Mouse (Mus musculus): ENCODE results near the gene Set.
"Not testable (repeated sequence)": the region's sequence is repeated elsewhere in the genome, so short reads cannot be mapped to it uniquely, and the experiment has no call there.

The Set gene

DNA sequence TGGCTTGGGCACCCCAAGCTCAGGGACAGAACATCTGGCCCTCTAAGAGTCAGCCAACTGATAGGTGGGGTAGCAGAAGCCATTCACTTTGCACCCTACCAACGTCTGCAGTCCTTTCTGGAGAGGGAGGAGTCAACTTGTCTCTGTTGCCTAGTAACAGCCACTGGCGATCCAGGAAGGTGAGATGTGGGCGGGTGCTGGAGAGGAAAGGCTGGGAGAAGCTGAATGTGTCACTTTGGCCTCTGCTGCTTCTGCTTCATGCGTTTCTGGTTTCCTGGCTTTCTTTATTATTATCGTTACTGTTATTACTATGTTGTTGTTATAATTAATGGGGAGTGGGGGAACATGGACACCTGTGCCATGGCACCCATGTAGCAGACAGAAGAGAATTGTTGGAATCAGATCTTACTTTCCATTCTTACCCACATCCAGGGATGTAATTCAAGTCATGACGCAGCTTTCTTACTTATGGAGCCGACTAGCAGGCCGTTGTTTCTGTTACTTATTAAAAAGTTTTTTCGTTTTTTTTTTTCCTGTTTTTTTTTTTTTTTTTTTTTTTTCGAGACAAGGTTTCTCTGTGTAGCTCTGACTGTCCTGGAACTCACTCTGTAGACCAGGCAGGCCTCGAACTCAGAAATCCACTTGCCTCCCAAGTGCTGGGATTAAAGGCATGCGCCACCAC, at the start of gene Set:
Gene Set (plus strand): TSS at position 156 of the 682 bp plus-strand sequence.
- DNase-seq (ENCODE audit: low spot score in 2 of 2): no peak

DNA sequence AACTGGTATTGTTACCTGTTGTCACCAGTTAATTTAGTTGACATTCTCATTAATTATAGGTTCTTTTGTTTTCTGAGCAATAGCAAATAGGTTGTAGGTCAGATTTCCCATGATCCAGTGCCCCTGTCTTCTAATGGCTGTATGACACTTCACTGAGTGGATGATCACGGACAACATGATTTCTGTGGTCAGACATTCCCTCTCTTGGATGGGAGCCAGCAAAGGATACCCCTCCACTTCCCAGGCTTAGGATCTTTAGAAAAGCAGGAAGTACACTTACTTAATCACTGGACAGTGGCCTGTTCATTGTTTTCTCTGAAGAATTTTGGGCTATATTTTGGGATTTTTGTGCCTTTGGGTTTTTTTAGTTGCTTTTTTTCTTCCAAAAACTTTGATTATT, 48.1 kb upstream of the Set start:
- no peak for DNase-seq (ENCODE audit: low spot score in 2 of 2)

DNA sequence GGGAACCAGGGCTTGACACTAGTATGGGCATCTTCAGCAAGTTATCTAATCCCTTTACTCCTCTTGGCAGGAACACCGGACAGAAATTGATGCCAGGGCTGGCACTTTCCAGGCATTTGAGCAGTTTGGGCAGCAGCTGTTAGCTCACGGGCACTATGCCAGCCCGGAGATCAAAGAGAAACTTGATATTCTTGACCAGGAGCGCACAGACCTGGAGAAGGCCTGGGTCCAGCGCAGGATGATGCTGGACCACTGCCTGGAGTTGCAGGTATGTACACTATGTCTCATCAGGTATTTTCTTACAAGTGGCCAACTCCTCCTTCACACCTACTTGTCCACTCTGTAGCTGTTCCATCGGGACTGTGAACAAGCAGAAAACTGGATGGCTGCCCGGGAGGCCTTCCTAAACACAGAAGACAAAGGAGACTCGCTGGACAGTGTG, 46.3 kb upstream of the Set start:
- peak in 1 of 2 experiments; percentile 23 for DNase-seq (ENCODE audit: low spot score in 2 of 2)

DNA sequence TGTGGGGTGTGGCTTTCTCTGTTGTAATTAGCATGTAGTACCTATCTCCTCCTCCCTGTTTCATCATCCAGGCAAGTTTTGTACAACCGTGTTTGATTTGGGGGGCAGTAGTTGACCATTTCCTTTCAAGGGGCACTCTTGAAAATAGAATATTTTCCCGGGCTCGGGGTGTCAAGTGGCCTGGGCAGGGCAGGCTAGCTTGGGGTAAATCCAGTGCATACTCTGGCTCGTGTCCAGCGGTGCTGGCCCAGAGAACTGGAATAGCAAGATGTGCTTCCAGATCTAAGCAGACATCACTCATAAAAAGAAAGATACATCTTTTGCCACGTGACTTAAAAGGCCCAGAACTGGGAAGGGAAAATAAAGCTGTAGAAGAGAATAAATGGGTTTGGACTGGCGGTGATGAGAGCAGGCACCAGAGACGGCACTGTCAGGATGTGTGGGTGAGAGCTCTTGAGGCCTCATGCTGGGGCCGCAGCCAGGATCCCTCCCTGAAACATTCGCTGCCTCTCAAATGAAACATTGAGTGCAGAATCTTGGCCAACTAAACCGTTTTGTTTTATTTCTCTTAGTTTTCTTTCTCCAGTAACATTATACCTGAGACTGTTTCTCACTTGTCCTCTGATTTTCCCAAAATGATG, 42.7 kb upstream of the Set start:
- no peak for DNase-seq (ENCODE audit: low spot score in 2 of 2)

DNA sequence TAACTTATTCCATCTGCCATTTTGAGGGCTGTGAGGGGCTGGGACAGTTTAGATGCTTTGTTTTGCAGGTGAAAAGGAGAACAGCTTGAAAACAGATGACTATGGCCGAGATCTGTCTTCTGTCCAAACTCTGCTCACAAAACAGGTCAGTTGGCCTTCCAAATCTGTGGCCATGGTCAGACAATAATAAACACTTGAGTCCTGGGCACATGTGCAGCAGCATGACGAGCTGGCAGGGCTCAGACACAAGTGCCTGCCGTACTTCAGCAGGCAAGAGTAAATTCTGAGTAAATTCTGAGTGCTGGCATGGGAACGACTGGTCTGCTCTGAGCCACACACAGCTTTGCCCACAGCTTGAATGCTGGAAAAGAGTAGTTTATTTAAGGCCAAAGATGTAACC, 31.7 kb upstream of the Set start:
- no peak for DNase-seq (ENCODE audit: low spot score in 2 of 2)

DNA sequence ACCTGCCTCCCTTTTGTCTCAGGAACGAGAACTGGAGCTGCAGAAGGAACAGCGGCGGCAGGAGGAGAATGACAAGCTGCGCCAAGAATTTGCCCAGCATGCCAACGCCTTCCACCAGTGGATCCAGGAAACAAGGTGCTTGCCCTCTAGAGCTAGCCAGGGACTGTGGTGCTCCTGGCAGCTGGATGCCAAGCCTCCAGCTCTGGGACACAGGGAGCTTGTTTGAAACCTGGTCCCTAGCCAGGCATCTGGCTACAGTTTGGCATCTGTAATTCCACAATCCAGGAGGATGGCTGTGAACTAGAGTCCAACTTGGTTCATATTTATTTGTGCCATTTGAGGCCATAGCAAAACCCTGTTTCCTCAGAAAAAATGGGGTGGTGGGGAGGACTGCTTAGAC, 30.2 kb upstream of the Set start:
- DNase-seq (ENCODE audit: low spot score in 2 of 2): no peak

DNA sequence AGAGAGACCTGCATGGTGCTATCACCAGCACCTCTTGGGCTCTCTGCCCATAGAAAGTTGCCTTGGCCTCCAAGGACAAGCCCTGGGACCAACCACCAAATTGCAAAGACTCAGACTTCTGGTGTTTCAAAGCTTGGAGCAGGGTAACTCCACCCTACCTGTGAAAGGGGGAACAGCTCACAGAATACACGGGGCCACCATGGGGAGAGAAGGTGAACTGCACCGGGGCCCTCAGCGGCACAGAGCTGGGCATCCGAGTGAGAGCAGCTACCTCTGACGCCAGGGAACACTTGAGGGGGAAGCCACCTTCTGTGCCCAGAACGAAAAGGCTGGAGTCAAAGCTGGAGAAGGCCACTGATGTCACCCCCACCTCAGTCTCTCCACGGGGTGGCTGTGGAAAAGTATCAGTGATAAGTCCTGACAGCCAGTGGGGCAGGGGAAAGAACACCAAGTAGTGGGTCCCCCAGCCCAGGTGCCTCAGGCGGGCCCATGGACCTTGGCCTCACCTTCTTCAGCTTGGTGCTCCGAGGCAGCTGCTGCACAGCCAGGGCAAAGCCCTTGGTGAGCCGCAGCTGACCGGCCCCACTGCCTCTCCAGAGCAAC, 24.8 kb upstream of the Set start:
- no peak for DNase-seq (ENCODE audit: low spot score in 2 of 2)

DNA sequence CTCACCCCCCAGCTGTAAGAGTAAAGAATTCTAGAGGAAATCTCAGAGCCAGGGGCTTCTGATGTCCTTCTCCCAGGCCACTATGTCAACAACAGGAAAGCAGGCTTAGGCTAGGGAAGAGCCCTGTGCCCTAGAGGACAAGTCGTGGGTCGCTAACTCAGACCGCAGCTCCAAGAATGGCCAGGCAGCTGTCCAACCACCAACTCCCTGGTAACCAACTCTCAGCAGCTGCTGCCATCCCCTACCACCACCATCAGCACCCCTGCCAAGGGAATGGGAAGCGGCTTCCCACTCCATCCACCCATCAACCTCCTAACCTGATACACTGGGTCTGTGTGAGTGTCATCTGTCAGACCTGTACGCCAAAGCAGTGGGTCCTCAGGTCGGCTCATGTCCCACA, 24.2 kb upstream of the Set start:
- DNase-seq (ENCODE audit: low spot score in 2 of 2): no peak

DNA sequence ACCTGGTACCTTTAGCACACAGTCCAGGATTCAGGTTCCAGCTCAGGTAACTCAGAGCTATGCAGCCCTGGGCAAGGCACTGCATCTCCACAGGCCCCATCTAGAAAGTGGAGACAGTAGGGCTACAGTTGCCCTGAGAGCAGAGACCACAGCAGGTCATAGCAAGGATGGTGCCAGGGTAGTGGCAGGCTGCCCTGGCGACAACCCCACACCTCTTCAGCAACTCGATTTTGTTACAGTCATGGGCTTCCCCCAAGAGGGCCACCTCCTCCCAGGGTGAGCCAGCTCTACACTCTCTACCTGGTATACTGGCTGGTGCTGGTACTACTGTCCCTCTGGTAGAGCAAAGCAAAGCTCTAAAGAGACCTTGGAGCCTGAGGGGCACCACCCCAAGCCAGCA, 19.4 kb upstream of the Set start:
- no peak for DNase-seq (ENCODE audit: low spot score in 2 of 2)

DNA sequence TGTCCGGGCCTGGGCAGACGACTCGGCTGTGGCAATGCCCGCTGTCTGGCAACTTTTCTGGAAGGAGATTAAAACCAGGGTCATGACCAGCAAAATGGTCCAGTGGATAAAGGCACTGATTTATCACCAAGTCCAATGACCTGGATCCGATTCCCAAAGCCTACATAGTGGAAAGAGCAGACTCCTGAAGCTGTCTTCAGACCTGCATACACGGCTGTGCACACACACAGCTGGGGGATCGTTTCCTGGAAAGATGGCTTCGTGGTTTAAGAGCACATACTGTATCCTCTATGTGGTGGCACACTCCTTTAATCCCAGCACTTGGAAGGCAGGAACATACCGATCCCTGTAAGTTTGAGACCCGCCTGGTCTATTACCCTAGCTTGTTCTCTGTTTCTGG, 18.8 kb upstream of the Set start:
- DNase-seq (ENCODE audit: low spot score in 2 of 2): no peak

DNA sequence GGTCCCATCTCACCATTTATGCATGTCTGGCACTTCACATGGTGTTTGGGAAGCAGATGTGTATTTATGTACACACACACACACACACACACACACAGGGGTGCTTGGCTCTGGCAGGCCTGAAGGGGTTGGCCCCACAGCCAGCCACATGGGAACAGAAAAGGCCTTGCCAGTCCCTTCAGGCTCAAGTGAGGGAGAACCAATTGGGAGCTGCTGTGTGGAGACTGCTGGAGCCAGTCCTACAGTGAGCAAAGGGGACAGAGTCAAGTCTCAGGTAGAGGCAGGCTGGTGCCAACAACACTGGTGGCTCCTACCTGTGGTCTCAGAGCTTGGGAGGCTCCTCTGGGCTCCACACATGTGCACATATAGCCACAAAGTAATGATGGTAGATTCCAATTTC, 17.5 kb upstream of the Set start:
- DNase-seq (ENCODE audit: low spot score in 2 of 2): no peak

DNA sequence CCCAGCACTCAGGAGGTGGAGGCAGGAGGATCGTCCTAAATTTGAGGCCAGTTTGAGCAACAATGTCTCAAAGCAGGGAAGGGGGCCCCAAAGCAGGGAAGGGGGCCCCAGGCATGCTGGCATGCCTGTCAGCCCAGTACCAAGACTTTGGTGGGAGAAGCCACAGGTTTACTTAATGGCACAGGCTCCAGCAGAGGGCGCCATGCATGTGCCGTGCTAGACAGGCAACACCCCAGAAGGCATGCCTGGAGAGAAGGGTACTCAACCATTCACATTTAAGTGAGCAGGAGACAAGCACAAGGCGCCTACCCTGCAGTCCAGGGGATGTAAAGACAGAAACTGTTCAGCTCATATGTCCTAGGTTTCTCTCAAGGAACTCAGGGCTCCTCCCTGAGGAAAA, 14.7 kb upstream of the Set start:
- DNase-seq (ENCODE audit: low spot score in 2 of 2): peak in 1 of 2 experiments; percentile 71

DNA sequence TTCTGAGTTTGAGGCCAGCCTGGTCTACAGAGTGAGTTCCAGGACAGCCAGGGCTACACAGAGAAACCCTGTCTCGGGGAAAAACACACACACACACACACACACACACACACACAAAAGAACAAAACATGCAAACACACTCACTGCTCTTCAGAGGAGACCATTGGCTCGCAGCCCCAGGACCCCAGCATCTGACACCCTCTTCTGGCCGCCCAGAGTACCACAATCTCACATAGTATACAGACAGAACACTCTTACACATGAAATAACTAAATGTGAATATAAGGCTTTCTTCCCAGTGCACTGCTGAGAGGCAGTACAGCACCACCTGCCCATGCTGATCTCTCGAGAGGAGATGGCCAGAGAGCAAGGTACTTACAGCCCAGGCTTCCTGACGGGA, 12.6 kb upstream of the Set start:
- DNase-seq (ENCODE audit: low spot score in 2 of 2): no peak

DNA sequence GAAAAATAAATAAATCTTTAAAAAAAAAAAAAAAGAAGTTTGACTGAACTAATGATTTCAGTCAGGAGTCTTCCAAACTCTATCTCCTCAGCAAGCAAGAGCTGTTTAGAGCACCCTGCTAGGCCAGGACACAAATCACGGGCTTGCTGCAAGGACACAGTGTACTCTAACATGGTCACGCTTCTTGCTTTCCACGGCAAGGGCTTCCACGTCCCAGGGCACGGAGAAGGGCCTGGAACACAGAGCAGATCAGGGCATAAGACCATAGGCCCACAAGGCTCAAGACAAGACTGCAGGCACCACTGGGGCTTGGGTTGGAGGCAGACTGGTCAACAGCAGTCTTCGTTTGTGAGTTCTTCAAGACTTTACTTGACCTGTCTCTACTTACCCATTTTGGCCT, 10.1 kb upstream of the Set start:
- no peak for DNase-seq (ENCODE audit: low spot score in 2 of 2)

DNA sequence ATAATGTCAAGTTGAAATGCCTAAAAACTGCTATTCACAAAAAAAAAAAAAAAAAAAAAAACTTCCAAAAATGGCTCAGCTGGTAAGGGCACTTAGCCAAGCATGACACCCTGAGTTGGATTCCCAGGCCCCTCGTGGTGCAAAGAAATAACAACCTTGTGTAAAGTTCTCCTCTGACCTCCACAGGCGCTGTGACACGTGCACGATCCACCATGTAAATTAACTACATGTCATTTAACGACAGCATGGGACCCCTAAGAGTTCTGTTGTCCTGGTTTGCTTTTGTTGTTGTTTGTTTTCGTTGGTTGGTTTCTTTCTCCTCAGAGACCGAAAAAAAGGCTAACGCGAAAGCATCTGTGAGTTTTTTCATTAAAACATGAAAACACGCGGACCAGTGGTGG, 9.1 kb upstream of the Set start:
- DNase-seq (ENCODE audit: low spot score in 2 of 2): no peak

DNA sequence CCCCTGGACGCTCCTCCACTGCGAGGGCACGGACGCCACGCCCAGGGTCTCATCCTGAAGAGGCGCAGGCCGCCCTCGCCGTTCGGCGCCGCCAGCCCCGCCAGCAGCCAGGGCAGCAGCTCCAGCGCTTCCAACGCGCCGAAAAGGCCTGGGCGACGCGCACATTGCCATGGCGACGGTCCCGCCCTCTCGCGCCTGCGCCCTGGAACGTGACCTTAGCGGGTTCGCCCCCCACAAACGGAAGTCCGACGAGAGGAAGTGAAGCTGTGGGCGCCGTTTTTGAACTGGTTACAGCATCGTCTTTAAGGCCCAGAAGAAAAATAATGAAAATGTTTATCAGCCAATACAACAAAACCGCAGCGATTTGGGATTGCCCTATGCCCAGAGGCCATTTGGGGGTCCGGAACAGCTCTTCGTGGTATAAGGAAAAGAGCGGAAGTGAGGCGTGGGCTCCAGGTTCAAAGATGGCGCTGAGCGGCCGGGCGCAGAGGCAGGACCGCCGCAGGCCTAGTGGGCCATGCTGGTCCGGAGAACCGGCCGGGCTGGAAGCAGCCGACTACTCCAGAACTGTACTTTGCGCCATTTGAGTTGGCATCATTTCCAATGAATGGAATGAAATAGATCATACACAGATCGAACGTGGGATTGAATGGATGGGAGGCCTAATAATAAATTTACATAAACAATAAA, 8.3 kb upstream of the Set start, which contains the start of gene Wdr34:
Gene Wdr34 (minus strand): TSS at position 183 of the 690 bp plus-strand sequence.
- peak; percentile 92 to 96 for DNase-seq (ENCODE audit: low spot score in 2 of 2)

DNA sequence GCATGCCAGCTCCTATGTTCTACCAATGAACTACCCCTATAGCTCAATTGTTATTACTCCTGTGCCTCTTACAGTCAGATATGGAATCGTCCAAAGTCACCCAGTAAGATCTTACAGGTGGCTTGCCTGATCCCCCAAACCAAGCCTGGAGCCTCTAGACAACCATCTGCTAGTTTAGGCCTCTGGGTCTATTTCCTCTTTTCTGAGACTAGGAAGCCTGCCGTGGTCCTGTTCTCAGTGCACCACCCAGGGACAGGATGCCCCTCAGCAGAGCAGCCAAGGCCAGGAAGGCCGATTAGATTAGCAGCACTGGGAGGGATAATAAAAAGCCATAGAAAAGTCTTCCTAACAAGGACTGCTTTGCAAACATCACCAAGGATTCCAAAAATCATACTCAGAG, 7.3 kb upstream of the Set start:
- no peak for DNase-seq (ENCODE audit: low spot score in 2 of 2)

DNA sequence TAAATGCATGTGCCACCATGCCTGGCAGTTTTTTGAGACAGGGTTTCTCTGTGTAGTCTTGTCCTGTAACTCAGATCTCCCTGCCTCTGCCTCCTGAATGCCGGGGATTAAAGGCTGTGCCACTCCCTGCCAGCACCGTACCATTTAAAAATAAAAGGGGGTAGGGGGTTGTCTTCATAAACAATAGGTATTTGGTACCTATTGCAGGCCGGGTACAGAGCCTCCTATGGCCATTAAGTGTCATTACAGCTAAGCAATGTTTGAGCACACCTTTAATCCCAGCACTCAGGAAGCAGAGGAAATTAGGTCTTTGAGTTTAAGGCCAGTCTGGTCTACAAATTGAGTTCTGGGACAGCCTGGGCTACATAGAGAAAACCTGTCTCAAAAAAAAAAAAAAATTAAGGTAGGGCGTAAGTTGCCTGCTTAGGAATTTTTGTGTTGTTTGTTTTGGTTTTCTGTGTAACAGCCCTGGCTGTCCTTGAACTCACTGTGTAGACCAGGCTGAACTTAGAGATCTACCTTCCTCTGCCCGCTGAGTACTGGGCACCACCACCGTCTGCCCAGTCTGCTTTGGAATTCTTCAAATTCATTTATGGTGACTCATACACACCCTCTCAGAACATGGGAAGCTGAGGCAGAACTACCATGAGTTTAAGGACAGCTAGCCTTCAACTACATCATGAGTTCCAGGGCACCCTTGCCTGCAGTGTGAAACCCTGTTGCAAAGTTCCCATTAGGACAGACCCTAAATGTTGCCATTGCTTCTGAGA, 5.0 kb upstream of the Set start:
- no peak for DNase-seq (ENCODE audit: low spot score in 2 of 2)

DNA sequence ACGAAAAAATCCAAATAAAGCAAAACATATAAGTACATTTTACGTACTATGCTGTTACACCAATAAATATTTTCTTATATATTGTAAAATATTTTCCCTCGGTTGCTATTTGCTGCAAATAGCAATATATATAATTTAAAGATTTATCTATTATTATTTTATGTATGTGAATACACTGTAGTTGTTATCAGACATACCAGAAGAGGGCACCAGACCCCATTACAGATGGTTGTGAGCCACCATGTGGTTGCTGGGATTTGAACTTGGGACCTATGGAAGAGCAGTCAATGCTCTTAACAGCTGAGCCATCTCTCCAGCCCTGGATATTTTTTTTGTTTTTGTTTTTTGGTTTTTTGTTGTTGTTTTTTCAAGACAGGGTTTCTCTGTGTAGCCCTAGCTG, 1.9 kb upstream of the Set start:
- DNase-seq (ENCODE audit: low spot score in 2 of 2): not testable (repeated sequence)

DNA sequence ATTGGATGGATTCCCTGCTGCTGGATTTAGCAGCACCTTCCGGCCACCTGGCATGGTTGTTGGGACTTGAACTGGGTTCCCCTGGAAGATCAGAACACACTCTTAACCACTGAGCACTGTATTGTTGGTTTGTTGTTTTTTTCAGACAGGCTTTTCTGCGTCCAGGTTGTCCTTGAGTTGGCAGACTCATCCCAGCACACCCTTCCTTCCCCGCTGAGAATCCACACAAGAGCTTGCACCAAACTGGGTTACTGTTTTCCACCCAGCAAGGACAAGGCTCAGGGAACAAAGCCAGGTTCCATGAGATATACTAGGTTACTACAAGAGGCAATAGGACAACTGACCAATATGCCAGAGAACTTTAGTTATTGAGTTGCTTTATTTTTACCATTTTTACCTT, 442 bp upstream of the Set start:
- DNase-seq (ENCODE audit: low spot score in 2 of 2): no peak

DNA sequence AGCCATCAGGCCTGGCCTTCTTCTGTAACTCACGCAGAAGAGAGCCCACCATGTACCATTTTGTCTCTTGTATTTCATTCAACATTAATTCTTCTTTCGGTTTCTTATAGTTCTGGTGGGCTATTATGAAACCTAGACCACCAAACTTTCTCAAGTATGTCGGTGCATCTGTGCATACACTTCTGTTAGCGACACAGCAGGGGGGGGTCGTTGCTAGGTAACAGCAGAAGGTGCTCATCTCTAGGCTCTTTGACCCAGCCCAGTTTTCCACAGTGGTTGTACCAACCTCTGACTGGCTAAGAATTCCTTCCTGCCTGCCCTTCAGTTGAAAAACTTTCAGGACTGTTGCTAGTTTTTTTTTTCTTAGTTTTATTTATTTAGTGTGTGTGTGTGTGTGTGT, 1.2 kb downstream of the Set start:
- DNase-seq (ENCODE audit: low spot score in 2 of 2): no peak

All from frontal cortex, postnatal 14 days (tissue).